Mouse (Mus musculus) layer of hippocampus, postnatal 10 days (tissue): Measurements from ENCODE around the gene Ubtf. TPM values are rescaled to one million over a fixed set of nuclear protein-coding genes. Genes with fewer than 3 reads are reported as not detected.

Source experiments
- DNase-seq, 2 experiments: peaks; one replicate each; pipeline ENCODE4 v3.0.0; 2021; ENCODE audit warnings: low spot score in 2 of 2
- total RNA-seq, 2 experiments: library from RNA; stranded (reverse); gene quantifications; 2 replicates each; pipeline ENCODE4 v1.2.3; 2021

The Ubtf gene
- total RNA-seq, 2 experiments from 2014 or later: 112 to 125 TPM

- no peak for DNase-seq
These were observed 50.9 kb downstream of the Ubtf start, which contains the start of gene Asb16 for GRCm38 (mm10) chr11:102268520-102269244. TSS of gene Asb16 (plus strand) at chr11:102268743.

- peak; percentile 75 to 77 for DNase-seq
These were observed 52.1 kb downstream of the Ubtf start for GRCm38 (mm10) chr11:102267480-102267879.

GRCm38 (mm10) chr11:102266631-102267355, 52.7 kb downstream of the Ubtf start:
- DNase-seq: no peak

DNA sequence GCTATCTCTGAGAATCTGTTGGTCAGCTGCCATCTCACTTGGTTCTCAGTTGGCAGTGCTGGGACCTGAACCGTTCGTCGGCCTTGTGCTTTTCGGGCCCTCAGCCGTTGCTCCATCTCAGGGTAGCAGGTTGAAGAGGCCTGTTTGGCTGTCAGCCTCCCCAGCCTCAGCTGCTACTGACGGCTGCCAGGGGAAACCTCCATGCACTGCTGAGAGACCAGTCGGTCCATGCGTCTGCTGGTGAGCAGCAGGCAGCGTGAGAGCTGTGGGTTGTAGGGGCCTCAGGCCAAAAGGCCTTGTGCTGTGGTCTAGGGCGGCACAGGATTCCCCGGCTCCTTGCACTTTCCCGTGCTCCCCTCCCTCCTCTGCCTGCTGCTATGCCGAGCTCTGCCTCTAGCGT, 53.7 kb downstream of the Ubtf start:
- no peak for DNase-seq

GRCm38 (mm10) chr11:102263211-102263610, 56.3 kb downstream of the Ubtf start:
- DNase-seq: no peak

- no peak for DNase-seq
These were observed 61.0 kb downstream of the Ubtf start for GRCm38 (mm10) chr11:102258521-102258920.

DNA sequence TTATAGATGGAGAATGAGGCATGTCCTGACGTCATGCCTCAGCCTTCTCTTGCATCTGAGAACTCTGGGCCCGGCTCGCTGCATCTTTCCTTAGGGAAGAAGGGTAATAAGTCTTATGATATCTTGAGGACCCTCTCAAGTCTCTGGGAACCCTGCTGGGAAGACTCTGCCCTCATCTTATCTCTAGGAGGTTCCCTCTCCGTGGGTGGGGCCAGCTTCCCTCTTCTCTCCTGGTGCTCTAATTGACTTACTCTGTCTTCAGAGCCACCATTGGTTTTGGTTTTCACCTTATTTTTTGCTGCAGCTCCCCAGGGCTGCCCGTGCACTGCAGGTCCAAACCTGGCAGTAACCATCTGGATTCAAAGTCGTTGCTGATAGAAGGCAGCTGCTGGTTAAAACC, 61.4 kb downstream of the Ubtf start:
- DNase-seq: no peak

- DNase-seq: peak in 1 of 2 experiments; percentile 39
These were observed 62.0 kb downstream of the Ubtf start for GRCm38 (mm10) chr11:102257514-102257913.

Other genes with a start within 250 kb of the Ubtf start
- gene Mpp2, start 231.2 kb downstream of the Ubtf start, total RNA-seq: 100 to 1,000 TPM; 103 to 110 TPM
- gene Ppy, start 218.4 kb downstream of the Ubtf start, total RNA-seq: not detected
- not detected for gene Pyy, start 211.9 kb downstream of the Ubtf start, total RNA-seq
- gene Nags, start 174.2 kb downstream of the Ubtf start, total RNA-seq: not detected
- gene Tmem101, start 163.3 kb downstream of the Ubtf start, total RNA-seq: 10 to 100 TPM; 29.8 TPM
- gene Lsm12, start 134.4 kb downstream of the Ubtf start, total RNA-seq: 10 to 100 TPM; 73.8 to 77.8 TPM
- gene G6pc3, start 130.1 kb downstream of the Ubtf start, total RNA-seq: 10 to 100 TPM; 44.4 to 45.4 TPM
- gene Hdac5, start 89.6 kb downstream of the Ubtf start, total RNA-seq: 100 to 1,000 TPM; 164 to 207 TPM
- 1 to 10 TPM in 1 of 2 experiments, under 1 TPM in 1; 0.94 to 1.0 TPM for gene BC030867, start 70.9 kb downstream of the Ubtf start, total RNA-seq
- gene Asb16, start 51.0 kb downstream of the Ubtf start, total RNA-seq: under 1 TPM; 0.64 to 0.76 TPM
- 10 to 100 TPM; 55.2 to 60.4 TPM for gene Tmub2, start 34.8 kb downstream of the Ubtf start, total RNA-seq
- gene Atxn7l3, start 23.1 kb downstream of the Ubtf start, total RNA-seq: 100 to 1,000 TPM; 146 to 150 TPM
- under 1 TPM; 0.32 to 0.54 TPM for gene Slc4a1, start 46.5 kb upstream of the Ubtf start, total RNA-seq
- gene Rundc3a, start 73.7 kb upstream of the Ubtf start, total RNA-seq: 100 to 1,000 TPM; 356 to 431 TPM
- gene Slc25a39, start 88.2 kb upstream of the Ubtf start, total RNA-seq: 10 to 100 TPM; 74.8 to 80.1 TPM
- 10 to 100 TPM; 81.8 to 83.7 TPM for gene Grn, start 110.6 kb upstream of the Ubtf start, total RNA-seq
- 100 to 1,000 TPM; 115 TPM for gene Fam171a2, start 127.9 kb upstream of the Ubtf start, total RNA-seq
- gene Itga2b, start 150.4 kb upstream of the Ubtf start, total RNA-seq: 1 to 10 TPM; 3.6 to 3.7 TPM
- 10 to 100 TPM; 47.0 to 51.1 TPM for gene Gpatch8, start 236.7 kb upstream of the Ubtf start, total RNA-seq